Mouse (Mus musculus) right cerebral cortex, postnatal 10 days (tissue): ENCODE data around the gene Inpp5a.
A peak's percentile ranks its signal among the peaks of the same experiment; 100 is the strongest.

Experiments used
- DNase-seq, 2 experiments: peaks; one replicate each; pipeline ENCODE4 v3.0.0; 2021; ENCODE audit warnings: low spot score in 2 of 2

Inpp5a gene

DNA sequence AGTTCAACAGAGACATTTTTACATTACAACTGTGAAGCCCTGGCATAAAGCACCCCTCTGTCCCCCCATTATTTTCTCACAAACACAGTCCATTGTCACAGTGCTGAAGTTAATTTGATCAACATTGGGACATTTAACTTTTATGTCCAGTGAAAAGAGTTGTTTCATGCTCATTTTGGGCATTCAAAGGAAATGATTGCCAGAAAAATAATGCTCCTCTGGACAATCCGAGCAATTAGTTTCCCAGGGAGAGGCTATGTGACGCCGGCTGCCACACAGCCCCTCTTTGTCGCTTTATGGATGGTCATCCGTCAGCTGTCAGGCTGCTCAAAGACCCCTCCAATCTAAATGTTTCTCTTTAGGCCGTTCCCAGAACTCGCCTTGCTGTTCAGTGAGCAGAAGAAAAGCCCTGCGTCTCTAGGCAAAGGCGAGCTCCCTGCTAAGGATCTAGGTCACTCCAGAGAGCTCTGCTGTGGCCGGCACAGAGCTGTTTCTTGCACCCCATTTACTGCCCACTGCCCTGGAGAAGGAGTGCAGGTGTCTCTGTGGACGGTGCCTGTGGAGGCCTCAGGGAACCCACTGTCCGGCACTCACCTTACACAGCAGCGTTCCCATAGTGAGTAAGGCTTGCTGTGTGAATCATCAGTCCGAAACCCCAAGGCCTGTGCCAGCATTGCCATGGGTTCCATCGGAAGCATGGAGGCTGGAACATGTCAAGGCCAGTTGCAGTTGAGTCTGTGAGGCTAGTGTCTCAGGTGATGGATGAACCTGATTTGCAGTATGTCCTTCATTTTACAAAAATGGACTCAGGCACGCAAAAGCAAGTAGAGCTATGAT, 141.9 kb downstream of the Inpp5a start:
- peak; percentile 37 to 58 for DNase-seq

DNA sequence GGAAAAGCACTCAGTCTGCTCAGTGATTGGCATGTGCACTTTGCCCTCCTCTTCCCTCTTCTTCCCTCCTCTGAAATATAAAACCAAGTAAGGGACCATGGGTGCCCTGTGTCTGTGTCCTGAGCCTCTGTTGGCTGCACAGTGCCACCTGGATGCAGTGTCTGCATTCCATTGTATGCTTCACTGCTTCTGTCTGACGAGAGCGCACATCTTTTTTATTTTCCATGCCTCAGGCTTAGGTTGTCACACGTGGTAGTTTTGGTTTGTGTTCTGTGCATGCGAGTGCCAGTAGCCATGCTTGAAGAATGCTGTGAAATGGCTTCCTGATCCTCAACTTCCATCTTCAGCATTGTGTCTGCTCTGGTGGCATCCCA, 142.5 kb downstream of the Inpp5a start:
- DNase-seq: no peak

DNA sequence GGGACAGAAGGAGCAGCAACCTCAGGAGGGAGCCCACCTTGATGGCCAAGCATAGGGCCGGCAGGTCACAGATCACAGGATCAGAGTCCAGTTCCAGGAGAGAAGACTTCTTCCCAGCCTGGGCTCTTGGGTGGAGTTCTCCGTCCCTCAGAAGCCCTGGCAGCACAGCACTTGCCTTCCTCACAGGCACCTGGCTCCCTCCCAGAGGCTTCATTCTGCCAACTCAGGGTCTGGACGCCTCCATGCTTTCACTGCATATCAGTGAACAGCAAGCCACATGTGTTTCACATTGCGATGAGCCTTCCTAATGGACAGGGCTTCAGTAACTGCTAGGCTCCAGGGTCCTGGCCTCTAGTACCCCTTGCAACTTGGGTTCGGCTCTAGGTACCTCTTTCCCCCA, 147.4 kb downstream of the Inpp5a start:
- peak in 1 of 2 experiments; percentile 35 for DNase-seq

DNA sequence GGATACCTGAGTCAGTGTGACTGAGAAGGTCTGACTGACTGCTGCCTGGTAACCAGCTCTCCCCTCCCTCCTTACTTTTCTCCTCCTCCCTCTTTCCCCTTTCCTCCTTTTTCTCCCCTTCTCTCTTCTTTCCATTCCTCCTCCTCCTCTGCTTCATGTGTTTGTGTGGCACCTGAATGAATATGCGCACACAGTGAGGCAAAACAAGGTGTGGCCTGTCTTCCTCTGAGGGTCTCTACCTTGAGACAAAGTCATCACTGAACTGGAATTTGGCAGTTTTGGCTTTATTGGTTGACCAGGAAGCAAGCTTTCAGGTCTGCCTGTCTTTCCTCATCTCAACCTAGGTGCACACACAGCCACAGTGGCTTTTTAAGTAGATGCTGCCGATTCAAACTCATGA, 147.9 kb downstream of the Inpp5a start:
- no peak for DNase-seq

DNA sequence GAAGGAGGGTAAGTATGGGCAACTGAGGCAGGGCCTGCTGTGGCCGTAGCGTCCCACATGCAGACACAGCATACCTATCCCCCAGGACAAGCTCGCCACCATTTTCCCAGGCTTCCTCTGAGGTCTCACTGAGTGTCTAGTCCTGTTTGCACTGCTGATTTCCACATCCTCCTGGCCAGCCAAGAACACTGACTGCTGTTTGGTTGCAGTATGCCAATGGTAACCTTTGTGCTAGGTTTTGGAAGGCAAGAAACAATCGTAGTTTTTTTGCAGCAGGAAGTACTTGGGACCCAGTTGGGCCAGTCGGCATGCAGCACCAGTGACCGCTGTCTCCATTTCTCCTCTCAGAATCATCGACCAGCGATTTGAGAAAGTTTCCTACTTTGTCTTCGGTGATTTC, 148.9 kb downstream of the Inpp5a start:
- no peak for DNase-seq

DNA sequence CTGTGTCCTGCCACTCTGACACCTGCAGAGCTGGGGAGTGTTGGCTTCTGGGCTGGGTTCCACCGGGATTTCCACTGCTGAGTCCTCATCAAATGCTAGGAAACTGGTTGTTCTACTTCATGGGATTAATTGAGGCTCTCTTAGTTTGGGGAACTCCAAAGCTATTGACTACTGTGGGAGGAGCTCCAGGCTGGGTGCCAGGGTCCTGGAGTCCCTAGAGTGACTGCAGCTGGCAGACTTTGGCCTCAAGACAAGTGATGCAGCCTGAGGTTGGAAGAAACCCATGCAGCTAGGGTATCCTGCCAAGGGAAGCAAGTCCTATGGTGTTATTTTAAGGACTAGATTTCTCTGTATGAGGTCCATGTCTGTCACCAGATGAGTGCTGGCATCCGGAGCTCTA, 149.6 kb downstream of the Inpp5a start:
- DNase-seq: peak; percentile 78

DNA sequence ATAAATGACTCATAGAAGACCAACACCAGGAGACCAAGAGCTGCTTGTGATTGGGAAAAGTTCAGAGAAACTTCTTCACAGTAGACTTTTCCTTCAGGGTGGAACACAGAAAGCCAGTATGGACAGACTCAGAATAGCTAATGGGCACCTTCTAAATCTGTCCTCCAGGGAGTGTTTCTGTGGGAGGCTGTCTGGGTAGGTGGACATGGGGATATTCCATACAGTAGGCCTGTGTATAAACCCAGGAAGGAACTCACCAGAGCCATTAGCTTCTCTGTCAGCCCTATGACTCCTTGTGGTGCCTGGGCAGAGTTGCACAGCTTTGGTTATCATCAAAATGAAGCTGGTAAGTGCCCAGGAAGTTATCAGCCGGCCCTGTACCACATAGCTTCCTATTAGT, 151.7 kb downstream of the Inpp5a start:
- no peak for DNase-seq

DNA sequence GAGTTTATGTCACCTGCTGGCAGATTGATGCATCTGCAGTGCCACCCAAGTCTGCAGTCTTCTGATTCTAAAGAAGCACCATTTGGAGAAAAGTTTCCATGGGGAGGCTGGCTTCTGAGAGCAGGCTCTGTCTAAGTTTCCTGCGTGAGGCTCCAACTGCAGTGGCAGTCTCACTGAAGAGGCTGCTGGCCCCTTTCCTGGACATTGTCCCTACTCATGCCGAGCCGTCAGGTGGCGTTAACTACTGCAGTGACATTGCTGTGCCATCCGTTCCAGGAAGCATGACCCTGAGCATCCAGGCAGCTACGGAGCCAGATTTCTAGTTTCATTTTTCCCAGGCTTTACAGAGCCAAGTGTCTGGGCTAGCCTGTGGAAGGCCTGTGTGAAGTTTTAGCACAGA, 152.5 kb downstream of the Inpp5a start:
- DNase-seq: no peak

DNA sequence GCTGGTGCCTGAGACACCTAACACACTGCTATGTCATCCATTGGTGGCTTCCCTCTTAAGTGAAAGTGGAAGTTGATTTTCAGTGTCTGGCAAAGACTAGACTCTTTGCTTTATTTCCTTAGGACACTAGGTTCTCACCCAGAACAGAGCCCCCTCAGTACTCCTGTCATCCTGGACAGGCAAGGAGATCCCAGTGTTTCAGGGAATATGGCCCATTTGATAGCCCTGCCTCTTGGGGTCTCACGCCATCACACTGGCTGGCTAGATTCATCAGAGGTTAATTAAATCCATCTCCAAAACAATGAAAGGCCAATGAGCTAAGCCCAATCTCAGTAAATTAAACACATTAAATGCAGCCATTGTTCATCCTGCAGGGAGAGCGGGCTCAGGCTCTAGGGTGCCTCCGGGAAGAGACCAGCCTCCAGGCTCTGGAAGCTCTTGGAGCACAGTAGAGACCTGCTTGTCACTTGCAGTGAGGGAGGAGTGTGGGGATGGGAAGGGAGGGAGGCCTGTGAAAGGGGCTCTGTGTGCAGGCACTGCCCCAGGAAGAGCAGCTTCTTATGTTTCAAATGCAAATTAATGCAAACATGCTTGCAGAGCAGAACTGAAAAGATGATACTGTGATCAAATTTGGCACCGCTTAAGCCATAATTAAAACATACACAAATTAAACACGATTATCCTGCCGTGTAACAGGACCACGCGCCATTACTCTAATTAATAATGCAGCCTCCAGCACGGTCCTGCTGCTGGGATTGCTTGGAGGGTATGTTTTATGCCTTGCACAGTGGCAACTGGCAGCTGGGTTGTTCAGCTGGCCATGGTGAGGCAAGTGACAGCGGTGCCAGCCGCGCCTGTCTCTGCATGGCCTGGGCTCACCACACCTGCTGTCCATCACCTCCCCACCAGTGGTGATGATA, 156.1 kb downstream of the Inpp5a start:
- DNase-seq: peak; percentile 57 to 70

DNA sequence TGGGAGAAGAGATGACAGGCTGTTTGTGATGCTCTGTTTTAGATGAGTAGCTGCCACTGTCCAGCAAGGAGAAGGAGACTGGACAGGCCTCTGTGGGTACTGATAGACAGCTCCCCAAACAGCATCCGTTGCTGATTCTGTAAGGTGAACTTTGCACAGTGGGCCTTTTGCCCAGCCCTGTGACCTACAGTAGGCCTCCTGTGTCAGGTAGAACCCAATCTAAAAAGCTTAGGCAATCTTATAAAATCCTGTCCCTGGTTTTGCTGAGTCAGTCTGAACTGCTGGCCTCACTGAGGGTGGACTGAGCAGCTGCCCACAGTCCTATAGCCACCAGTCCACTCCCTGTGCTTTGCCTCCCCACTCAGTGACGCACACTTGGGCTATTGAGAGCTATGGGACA, 158.4 kb downstream of the Inpp5a start:
- no peak for DNase-seq

DNA sequence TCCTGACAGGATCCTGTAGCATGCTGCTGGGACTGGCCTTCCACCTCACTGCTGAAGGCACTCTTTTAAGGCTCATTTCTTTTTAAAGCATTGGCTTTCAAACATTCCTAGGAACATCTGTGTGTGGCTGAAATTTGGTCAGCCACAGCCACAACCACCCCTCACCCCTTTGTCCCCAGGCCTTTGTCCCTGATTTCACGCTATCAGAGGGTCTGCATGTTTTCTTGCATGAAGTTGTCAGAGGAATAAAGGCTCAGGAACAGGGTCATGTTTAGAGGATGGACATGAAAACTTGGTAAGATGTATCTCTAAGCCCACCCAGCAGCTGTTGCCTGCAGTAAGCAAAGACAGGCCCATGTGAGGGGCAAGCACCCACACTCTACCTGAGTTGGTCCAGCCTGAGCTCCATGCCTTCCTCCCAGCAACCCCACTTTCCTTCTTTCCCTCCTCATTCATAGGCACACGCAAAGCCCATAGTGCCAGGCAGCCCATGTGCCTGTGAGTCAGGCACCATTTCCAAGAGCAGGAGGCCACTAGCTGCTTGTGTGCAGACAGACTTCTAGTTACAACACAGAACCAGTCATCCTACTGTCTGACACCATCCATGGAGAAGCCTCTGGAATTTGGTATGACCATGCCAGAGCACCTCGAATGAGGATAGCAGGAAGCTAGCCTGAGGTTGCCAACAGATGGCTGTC, 161.3 kb downstream of the Inpp5a start:
- no peak for DNase-seq

DNA sequence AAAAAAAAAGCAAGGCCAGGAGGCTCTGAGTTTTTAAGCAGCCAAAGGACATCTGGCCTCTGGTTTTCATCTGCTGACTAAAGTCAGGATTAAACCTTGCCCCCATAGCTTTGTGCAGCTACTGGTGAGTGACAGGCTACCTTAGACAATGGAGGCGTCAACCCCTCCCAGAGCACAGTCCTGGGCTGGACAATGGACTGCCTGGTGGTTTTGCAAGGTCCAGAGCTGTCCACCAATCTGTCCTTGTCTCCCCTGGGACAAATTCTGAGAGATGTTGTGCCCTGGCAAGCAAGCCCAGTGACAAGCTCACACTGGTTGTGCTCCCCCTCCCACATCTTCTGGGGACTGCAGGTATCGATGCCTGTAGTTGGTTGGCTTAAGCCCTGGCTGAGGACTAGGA, 162.6 kb downstream of the Inpp5a start:
- no peak for DNase-seq

DNA sequence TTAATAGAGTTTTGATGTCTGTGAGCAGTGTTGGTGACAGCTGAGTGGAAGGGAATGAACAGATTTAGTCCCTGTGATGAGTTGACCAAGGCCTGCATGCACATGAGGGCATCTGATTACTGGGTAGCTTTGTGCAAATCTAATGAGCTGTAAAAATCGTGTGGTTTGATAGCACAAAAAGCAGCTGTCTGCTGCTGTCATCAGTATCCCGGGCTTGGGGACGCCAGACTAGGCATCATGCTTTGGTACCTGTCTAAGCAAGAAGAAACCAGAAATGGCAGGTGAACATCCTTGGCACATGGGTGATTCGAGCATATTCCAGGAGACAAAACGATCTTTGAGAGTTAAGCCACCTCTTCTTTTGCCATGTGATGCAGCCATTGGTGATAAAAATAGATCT, 167.4 kb downstream of the Inpp5a start:
- DNase-seq: no peak

DNA sequence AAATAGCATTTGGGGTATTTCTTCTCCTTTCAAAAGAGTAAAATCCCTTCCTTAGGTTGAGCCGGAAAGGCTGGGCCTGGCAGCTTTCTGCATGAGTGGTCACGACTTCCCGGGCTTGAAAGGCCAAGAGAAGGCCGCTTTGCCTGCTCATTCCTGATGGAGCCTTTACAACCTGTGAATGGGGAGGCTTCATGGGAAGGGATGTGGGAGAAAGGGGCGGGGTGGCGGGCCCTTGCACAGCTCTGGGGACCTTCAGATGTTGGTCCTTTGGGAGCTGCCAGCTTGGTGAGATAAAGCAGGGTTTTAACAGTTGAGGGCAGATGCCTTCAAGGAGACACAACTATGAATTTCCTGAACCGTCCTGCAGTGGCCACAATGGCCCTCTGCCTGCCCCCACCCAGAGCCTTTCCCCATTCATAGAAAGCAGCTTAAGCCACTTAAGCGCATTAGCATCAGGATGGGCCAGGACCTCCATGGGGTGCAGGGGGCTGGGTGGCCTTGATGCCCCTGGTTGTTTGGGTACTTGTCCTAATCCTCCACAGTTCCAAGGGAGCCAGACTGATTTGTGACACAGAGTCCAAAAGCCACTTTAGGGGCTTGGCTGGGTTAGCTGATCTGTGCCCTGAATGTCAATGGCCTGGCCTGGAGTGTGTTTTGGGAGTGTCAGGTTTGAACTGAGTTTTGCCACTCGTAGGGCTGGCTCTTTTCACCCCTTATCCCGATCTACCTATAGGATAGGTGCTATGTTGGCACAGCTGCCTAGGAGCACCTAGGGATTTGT, 168.0 kb downstream of the Inpp5a start:
- no peak for DNase-seq

DNA sequence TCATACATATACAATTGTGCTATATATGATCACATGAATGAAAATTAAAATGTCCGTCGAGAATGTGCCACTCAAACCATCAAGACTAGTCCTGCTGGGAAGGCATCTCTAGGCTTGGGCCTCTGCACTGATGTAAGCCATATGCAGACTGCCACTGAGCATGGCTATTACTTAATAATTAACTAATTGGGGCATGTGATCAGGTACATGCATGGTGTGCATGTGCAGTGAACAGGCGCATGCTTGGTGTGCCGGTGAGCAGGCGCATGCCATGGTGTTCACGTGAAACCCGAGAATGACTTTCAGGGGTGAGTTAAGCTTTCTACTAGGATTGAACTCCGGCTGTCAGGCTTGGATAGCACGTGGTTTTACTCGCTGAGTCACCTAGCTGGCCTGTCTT, 170.8 kb downstream of the Inpp5a start:
- no peak for DNase-seq

DNA sequence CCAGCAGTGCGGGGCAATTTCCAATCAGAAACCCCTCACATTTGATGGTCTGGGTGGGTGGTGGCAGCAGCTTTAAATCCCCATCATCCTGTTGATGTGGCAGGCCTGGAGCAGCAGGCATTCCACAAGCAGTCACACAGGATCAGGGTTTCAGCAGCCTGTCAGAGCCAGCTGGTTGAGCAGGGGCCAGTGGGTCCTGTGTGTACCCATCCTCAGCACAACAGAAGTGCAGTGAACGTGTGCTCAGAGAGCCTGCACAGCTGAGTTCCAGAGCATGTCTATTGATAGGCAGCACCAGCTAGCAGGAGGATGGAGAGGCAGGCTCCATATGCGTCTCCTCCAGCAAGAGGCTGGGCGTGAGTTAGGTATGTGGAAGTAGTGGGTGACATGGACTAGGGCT, 174.5 kb downstream of the Inpp5a start:
- no peak for DNase-seq

DNA sequence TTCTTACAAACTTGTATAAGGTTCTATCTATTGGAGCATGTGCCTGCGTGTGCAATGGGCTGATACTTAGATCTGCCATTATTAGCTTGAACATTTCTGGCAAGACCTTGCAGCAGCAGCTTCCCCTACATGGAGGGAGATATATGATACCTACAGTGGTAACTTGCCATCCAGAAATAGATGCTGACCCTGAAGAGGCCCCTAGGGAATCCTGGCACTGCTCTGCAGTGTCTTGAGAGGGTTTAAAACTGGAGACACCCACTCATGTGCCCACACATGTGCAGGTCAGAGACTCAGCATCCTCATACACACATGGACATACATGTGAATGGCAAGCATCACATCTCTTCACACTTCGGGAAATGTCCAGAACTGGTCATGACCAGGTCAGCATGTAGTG, 175.3 kb downstream of the Inpp5a start:
- DNase-seq: no peak

DNA sequence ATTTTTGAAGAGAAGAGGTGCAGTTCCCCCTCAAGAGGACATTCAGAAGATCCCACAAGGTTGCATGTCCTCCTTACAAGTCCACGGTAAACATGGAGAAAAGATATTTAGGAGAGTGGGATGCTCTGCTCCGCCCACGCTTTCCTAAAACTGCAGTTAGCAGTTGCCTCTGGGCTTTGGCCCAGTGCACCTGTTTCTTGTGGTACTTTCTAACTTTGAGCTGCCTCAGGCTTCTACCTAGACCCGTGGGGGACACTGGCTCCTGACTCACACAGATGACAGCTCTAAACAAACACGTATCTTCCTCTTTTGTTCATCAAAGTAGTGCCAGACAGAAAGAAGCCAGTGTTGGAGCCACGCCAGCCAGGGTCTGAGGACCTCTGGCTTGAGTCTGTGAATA, 177.1 kb downstream of the Inpp5a start:
- DNase-seq: no peak

DNA sequence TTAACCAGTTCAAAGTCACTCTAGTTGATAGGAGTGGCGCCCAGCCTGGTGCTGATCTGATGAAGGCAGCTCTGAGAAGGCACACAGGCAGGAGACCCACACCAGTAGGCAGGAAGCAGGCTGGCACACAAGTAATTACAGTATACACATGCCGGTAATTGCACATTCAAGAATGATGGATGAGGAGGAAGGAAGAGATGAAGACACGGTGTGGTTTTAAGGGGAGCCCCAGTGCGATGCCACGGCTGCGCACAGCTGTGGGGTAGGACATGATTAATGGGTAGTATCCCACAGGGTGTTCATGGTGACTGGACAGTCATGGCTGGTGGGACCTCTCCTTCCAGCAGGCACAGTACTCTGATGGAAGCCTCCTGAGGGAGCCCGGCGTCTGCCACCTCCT, 177.6 kb downstream of the Inpp5a start:
- no peak for DNase-seq

DNA sequence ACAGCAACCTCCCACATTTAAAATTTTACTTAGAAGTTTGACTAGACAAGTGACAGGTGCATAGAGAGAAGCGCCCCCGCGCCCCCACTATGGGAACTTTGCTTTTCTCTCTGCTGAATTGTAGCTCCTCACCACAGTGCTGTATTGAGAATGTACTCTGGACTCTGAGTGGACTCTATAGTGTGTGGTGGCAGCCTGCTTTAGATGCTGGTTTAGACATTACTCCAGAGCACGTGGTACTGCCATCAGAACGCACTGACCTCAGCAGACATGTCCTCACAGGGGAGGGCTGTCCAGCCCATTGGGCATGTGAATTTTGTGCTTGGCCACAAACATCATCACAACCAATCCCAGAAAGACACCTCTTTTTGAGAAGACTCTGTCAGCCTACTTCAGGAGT, 181.9 kb downstream of the Inpp5a start:
- DNase-seq: no peak

DNA sequence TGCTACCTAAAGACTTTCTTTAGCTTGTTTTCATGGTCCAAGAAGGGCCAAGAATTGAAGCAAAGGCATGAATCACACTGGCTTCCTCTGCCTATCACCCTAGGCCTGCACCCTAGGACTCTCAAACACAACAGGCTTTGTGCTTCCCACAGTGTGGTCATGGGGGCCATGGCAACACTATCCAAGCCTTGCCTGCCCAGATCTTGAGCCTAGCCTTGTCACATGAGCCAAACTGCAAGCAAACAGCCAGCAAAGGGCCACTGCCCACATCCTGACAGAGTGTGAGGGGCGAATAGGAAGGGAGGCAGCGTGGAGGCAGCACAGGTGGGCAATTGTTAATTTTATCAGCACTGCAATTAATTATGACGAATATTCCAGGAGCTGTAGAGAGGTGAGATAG, 183.8 kb downstream of the Inpp5a start:
- DNase-seq: no peak
